Mouse (Mus musculus): ENCODE data around the gene Snrnp25.

Snrnp25 gene

DNA sequence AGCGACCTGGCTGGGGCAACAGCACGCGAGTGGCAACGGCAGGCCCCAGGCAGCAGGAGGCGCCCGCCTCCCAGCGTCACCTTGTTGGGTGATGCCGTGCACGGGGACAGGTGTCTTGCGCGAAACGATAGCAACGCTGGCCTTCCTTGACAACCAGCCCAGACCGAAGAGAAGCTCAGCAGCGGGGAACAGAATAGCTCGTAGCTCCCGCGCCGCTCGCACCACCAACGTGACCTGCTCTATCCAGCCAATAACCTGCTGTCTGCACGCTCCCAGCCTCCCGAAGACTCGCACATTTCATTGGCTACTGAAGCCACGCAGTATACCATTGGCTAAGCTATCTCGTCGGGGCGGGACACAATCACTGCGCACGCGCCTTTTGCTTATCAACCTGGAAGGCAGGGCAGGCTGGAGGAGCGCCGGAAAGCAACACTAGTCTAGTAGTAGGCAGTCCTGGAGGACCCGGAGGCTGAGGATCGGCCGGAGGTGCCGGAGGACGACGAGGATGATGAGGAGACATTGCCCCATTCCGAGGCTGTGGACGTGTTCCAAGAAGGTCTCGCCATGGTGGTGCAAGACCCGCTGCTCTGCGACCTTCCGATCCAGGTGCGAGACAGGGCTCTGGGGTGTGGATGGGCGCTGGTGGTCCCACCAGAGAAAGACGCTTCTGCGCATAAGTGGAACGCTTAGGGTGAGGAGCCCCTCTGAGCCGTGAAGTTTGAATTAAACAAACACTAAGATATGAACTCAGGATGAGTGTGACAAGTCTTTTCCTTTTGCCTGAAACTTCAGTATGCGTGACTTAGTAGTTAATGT is at the start of gene Snrnp25:
Gene Snrnp25 (plus strand): TSS at position 358 of the 816 bp plus-strand sequence.
- peak; percentile 98 for DNase-seq (ENCODE audit: low read depth, low spot score)
- Histone ChIP-seq H3K36me3 (ENCODE audit: control insufficient read depth, insufficient read depth, low read length, poor library complexity, severe bottlenecking) (peaks cover 2% of the 10 kb centered on the region; the same call in 1 of the 2 replicates), H3K27me3 (ENCODE audit: control insufficient read depth, insufficient read depth, low read length, poor library complexity, severe bottlenecking) (no peaks in the 10 kb centered on the region)

GRCm38 (mm10) chr11:32156854-32157630 is 48.2 kb upstream of the Snrnp25 start:
- DNase-seq (ENCODE audit: low read depth, low spot score), result no peak
- no peaks in the 10 kb centered on the region for H3K36me3 ChIP-seq (ENCODE audit: control insufficient read depth, insufficient read depth, low read length, poor library complexity, severe bottlenecking)
- no peaks in the 10 kb centered on the region for H3K27me3 ChIP-seq (ENCODE audit: control insufficient read depth, insufficient read depth, low read length, poor library complexity, severe bottlenecking)

DNA sequence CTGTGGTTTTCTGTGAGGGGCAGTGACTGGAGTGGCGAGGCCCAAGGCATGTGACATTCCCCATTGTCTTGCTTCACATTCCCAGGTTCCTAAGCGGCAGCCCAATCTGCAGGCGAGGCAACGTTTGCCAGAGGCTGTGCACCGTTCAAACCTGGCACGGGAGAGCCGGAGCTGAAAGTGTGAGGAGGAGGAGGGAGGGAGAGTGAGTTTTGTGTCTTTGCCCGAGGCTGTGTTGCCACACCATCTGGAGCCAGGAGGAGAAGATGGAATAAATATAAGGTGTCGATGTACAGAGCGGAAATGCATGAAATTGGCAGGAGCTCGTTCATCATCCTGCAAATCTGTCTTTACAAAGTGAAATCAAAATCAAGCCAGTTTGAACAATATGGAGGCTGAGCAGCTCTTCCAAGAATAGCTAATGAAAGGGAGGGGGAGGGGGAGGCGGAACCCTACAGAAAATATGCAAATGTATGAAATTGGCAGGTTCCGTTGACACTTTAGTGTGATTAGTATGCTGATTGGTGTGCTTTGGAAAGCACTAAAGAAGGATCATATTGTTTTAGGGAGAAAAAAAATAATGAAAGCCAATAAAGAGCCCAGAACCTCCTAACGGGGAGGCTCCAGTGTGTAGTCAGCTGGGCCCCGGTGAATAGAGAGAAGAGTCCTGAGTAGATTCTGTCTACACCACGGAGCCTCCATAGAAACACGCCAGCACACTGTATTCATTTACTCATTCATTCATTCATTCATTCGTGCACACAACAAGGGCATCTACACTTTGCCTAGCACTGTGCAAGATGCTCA is 47.2 kb upstream of the Snrnp25 start:
- no peaks in the 10 kb centered on the region for H3K27me3 ChIP-seq (ENCODE audit: control insufficient read depth, insufficient read depth, low read length, poor library complexity, severe bottlenecking)
- no peaks in the 10 kb centered on the region for H3K36me3 ChIP-seq (ENCODE audit: control insufficient read depth, insufficient read depth, low read length, poor library complexity, severe bottlenecking)
- no peak for DNase-seq (ENCODE audit: low read depth, low spot score)

- no peaks in the 10 kb centered on the region for H3K27me3 ChIP-seq (ENCODE audit: control insufficient read depth, insufficient read depth, low read length, poor library complexity, severe bottlenecking)
These were observed 46.0 kb upstream of the Snrnp25 start for GRCm38 (mm10) chr11:32159176-32159575.

DNA sequence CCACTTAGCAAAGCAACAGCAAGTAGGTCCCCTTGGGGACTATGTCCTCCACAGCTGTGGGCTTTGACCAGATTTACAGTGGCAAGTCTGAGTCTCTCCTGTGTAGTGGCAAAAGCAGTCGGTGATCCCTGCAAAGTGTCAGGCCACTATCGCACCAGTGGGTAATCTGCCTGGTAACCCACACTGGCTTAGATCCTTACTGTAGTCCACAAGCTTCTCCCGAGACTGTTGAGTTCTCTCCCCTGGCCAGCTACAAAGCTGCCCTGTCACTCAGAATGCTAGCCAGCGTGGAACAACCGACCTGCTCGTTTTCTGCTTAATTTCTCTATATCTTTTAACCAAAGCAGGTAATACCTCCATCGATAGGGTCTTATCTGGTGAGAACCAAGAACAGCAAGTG is 44.9 kb upstream of the Snrnp25 start:
- H3K36me3 ChIP-seq (ENCODE audit: control insufficient read depth, insufficient read depth, low read length, poor library complexity, severe bottlenecking), result no peaks in the 10 kb centered on the region
- no peaks in the 10 kb centered on the region for H3K27me3 ChIP-seq (ENCODE audit: control insufficient read depth, insufficient read depth, low read length, poor library complexity, severe bottlenecking)
- no peak for DNase-seq (ENCODE audit: low read depth, low spot score)

More at GRCm38 (mm10) chr11:32159176-32159575, 46.0 kb upstream of the Snrnp25 start:
- H3K36me3 ChIP-seq (ENCODE audit: control insufficient read depth, insufficient read depth, low read length, poor library complexity, severe bottlenecking), result no peaks in the 10 kb centered on the region
- DNase-seq (ENCODE audit: low read depth, low spot score), result no peak

GRCm38 (mm10) chr11:32161500-32161899 is 43.7 kb upstream of the Snrnp25 start:
- DNase-seq (ENCODE audit: low read depth, low spot score), result no peak
- no peaks in the 10 kb centered on the region for H3K36me3 ChIP-seq (ENCODE audit: control insufficient read depth, insufficient read depth, low read length, poor library complexity, severe bottlenecking)

GRCm38 (mm10) chr11:32161922-32162804 is 43.1 kb upstream of the Snrnp25 start:
- H3K36me3 ChIP-seq (ENCODE audit: control insufficient read depth, insufficient read depth, low read length, poor library complexity, severe bottlenecking), result no peaks in the 10 kb centered on the region
- no peaks in the 10 kb centered on the region for H3K27me3 ChIP-seq (ENCODE audit: control insufficient read depth, insufficient read depth, low read length, poor library complexity, severe bottlenecking)

More at GRCm38 (mm10) chr11:32161500-32161899, 43.7 kb upstream of the Snrnp25 start:
- no peaks in the 10 kb centered on the region for H3K27me3 ChIP-seq (ENCODE audit: control insufficient read depth, insufficient read depth, low read length, poor library complexity, severe bottlenecking)

GRCm38 (mm10) chr11:32166683-32167082 is 38.5 kb upstream of the Snrnp25 start:
- no peak for DNase-seq (ENCODE audit: low read depth, low spot score)
- H3K36me3 ChIP-seq (ENCODE audit: control insufficient read depth, insufficient read depth, low read length, poor library complexity, severe bottlenecking), result no peaks in the 10 kb centered on the region
- no peaks in the 10 kb centered on the region for H3K27me3 ChIP-seq (ENCODE audit: control insufficient read depth, insufficient read depth, low read length, poor library complexity, severe bottlenecking)

More at GRCm38 (mm10) chr11:32161922-32162804, 43.1 kb upstream of the Snrnp25 start:
- DNase-seq (ENCODE audit: low read depth, low spot score), result peak; percentile 63

DNA sequence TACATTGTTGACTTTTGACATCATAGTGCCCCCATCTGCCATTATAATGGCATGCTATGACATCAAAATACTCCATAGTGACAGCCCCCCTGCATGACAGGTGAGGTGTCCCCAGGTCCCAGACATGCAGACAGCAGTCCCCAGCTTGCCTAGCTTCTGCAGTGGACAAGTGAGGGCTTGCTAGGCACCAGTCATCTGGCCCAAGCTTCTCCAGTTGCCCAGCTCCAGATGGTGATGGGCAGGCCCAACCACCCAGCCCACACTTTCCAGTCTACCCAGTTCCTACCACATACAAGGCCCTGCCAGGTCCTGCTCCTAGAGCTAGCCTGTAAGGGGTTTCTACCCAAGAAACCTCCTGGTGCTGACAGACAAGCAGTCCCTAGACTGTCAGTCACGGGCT is 26.7 kb upstream of the Snrnp25 start:
- no peaks in the 10 kb centered on the region for H3K27me3 ChIP-seq (ENCODE audit: control insufficient read depth, insufficient read depth, low read length, poor library complexity, severe bottlenecking)
- DNase-seq (ENCODE audit: low read depth, low spot score), result no peak
- H3K36me3 ChIP-seq (ENCODE audit: control insufficient read depth, insufficient read depth, low read length, poor library complexity, severe bottlenecking), result no peaks in the 10 kb centered on the region

- no peaks in the 10 kb centered on the region for H3K27me3 ChIP-seq (ENCODE audit: control insufficient read depth, insufficient read depth, low read length, poor library complexity, severe bottlenecking)
- H3K36me3 ChIP-seq (ENCODE audit: control insufficient read depth, insufficient read depth, low read length, poor library complexity, severe bottlenecking), result no peaks in the 10 kb centered on the region
- no peak for DNase-seq (ENCODE audit: low read depth, low spot score)
These were observed 24.0 kb upstream of the Snrnp25 start for GRCm38 (mm10) chr11:32181246-32181645.

GRCm38 (mm10) chr11:32181973-32182868 is 23.0 kb upstream of the Snrnp25 start:
- Histone ChIP-seq H3K36me3 (ENCODE audit: control insufficient read depth, insufficient read depth, low read length, poor library complexity, severe bottlenecking) (no peaks in the 10 kb centered on the region), H3K27me3 (ENCODE audit: control insufficient read depth, insufficient read depth, low read length, poor library complexity, severe bottlenecking) (no peaks in the 10 kb centered on the region)
- peak; percentile 79 for DNase-seq (ENCODE audit: low read depth, low spot score)

GRCm38 (mm10) chr11:32184469-32184868 is 20.7 kb upstream of the Snrnp25 start:
- no peak for DNase-seq (ENCODE audit: low read depth, low spot score)
- Histone ChIP-seq H3K27me3 (ENCODE audit: control insufficient read depth, insufficient read depth, low read length, poor library complexity, severe bottlenecking) (no peaks in the 10 kb centered on the region), H3K36me3 (ENCODE audit: control insufficient read depth, insufficient read depth, low read length, poor library complexity, severe bottlenecking) (no peaks in the 10 kb centered on the region)

DNA sequence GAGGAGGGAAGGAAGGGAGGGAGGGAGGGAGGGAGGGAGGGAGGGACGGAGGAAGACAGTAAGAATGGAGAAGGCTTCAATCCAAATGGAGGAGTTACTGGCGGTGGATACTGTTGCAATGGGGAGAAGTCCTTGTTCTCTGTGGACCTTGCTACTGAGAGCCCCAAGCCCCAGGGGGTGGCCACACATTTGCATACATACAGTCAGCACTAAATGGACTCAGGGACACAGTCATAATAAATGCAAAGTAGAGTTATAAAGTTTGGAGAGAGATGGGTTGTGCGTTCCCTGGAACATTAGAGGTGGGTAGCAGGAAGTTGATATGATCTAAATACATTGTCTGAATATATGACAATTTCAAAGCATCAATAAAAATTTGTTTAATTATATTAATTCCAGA is 19.2 kb upstream of the Snrnp25 start:
- H3K36me3 ChIP-seq (ENCODE audit: control insufficient read depth, insufficient read depth, low read length, poor library complexity, severe bottlenecking), result no peaks in the 10 kb centered on the region; the same call in 1 of the 2 replicates
- DNase-seq (ENCODE audit: low read depth, low spot score), result no peak
- no peaks in the 10 kb centered on the region for H3K27me3 ChIP-seq (ENCODE audit: control insufficient read depth, insufficient read depth, low read length, poor library complexity, severe bottlenecking)
